Mouse (Mus musculus) myocyte (in vitro differentiated cells): ENCODE measurements around the gene Tpst2.

ENCODE experiments used
- E2F4 ChIP-seq: IDR thresholded peaks from one replicate; pipeline ENCODE4 v1.6.1; 2011; ENCODE audit warnings: mild to moderate bottlenecking, control low read depth, moderate library complexity; ENCODE audit not compliant: insufficient read depth
- MAX ChIP-seq: IDR thresholded peaks from one replicate; pipeline ENCODE4 v1.6.1; 2011; ENCODE audit warnings: low read depth, mild to moderate bottlenecking, control low read depth
- REST ChIP-seq: IDR thresholded peaks from one replicate; pipeline ENCODE4 v1.6.1; 2011; ENCODE audit warnings: mild to moderate bottlenecking, control low read depth, moderate library complexity; ENCODE audit not compliant: insufficient read depth, insufficient read length
- TCF3 ChIP-seq: IDR thresholded peaks from one replicate; pipeline ENCODE4 v1.6.1; 2011; ENCODE audit warnings: low read depth, control low read depth; ENCODE audit not compliant: insufficient read length

DNA sequence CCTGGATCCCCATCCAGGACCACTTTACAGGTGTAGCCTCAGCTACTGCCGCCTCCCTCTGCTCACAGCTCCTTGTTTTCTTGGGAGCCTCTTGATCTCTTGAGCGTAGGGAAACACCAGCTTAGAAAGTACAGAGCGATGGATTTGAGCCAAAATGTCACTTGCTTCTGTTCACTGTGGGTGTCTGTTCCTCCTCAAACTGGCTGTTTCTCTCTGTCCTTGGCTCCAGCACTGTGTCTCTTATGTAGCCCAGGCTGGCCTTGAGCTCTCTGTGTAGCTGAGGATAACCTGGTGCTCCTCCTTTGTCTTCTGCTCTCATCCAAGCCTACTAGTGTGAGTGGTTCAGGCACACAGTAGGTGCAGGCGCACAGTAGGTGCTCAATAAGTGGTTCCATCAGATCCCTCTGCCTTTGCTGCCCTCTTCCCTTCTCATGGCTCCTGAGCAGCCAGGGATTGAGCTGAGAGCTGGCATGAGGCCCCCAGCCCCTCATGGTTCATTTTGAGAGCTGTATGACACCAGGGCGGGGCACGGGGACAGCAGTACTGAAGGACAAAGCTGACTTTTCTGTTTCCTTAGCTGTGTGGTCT, 24.3 kb downstream of the Tpst2 start:
- TF ChIP-seq MAX: no peak
- TF ChIP-seq REST: no peak
- TF ChIP-seq E2F4: no peak
- TF ChIP-seq TCF3: no peak
